Mouse (Mus musculus): ENCODE measurements at regions not wholly inside any gene's neighbourhood (a gene's known extent, or its start where the extent isn't known, plus 50 kb on each side); places are given as distances from the start of the nearest gene placed in this dataset.

GRCm38 (mm10) chr3:137560851-137561449, 60.5 kb upstream of the Ddit4l start:
- DNase-seq (ENCODE audit: extremely low spot score in 1 of 2, low spot score in 1 of 2): peak; percentile 66 to 78

GRCm38 (mm10) chr3:137561986-137562385, 59.4 kb upstream of the Ddit4l start:
- no peak for DNase-seq (ENCODE audit: extremely low spot score in 1 of 2, low spot score in 1 of 2)

DNA sequence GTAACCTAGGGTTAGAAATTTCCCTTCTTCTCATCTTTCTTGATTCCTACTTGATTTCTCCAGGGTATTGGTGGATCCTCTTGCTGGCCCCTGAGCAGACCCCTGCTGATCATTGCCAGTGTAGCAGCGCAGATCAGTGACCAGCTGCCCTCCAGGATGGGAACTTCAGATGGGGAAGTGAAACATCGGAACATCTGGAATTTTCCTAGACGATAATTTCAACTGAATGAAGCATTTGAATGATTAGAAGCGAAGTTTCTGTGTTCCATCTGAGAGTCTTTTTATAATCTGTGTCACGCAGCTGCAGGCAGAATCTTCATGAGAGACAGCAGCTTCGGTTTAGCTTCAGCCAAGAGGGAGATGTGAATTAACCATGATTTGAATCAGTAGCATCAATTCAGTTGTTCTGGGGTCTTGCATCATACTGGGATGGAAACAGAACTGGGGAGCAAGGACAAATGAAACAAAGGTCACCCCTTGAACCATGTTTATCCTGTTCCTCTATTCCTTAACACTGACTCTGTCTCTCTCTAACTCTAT, 57.8 kb upstream of the Ddit4l start:
- no peak for DNase-seq (ENCODE audit: extremely low spot score in 1 of 2, low spot score in 1 of 2)

DNA sequence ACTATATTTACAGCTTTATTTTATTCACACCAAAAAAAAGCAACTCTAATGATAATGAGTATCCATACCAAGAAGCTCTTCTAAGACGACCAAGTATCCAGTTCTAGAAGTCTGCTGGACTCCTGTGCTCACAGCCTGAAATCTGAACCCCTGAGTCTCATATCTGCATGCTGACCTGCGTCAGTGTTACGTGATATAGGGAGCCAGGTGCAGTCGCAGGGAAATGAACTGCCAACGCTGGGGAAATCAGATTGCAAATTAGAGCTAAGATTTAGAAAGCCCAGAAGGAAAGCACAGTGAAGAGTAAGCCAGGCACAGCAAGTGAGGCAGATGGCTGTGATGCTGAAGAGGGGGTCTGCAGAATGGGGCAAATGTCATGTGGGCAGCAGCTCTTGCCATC, 57.1 kb upstream of the Ddit4l start:
- no peak for DNase-seq (ENCODE audit: extremely low spot score in 1 of 2, low spot score in 1 of 2)

DNA sequence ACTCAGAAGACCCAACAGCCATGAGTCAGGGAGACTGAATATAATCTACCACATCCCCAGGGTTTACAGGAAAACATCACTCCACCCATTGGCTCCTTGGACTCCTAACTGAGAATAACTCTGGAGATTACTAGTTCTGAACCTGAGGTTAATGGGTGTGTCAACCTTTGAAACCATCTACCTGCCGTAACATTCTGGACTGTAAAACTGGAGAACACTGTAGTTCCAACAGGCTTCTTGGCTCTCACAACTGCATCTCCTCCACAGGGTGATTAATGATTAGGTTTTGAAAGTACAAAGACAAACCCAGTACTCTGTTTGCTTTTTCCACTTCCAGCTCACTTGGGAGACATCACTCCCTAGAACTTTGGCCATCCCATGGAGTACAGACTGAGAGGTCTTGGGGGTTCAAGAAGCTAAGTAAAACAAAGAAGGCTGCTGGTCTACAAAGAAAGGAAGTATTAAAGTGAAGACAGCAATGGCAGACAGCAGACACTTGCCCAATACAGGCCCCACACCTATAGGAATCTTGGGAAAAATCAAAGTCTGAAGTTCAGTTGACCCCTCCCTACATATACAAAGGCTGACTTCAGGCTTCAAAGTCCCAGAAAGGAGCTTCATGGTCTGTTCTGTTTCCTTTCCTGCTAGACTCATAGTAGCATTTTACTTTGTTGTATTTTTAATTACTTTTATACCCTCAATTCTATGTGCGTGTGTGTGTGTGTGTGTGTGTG, 52.7 kb upstream of the Ddit4l start:
- no peak for DNase-seq (ENCODE audit: extremely low spot score in 1 of 2, low spot score in 1 of 2)
